ENCODE assay signal across 15 mouse cellular contexts in genomic region chr9:22754081-22754672, GRCm38 (mm10).
"Had no signal": no experiment of that assay in that cellular context is flagged by ENCODE, and none has a peak within 500 bp of the region (broad histone marks: within the 10 kb centered on the region; RNA-seq: fewer than 3 reads in every experiment).

No protein-coding gene starts in this region.

- H3K4me2 ChIP-seq: liver, embryonic 13.5 days; midbrain, embryonic 11.5 days; stomach, embryonic 15.5 days had no signal

- H3K9me3 ChIP-seq: liver, embryonic 13.5 days; megakaryocyte, embryonic 14.5 days; stomach, embryonic 15.5 days had no signal

- H3K4me1 ChIP-seq: liver, embryonic 13.5 days; megakaryocyte, embryonic 14.5 days; stomach, embryonic 15.5 days had no signal

- H3K4me3 ChIP-seq: layer of hippocampus, adult 2 months; liver, embryonic 13.5 days; megakaryocyte, embryonic 14.5 days; stomach, embryonic 15.5 days had no signal

- H3K27ac ChIP-seq: kidney, postnatal 0 days; layer of hippocampus, adult 2 months; liver, embryonic 13.5 days; stomach, embryonic 15.5 days had no signal

- H3K9ac ChIP-seq: liver, embryonic 13.5 days; stomach, embryonic 15.5 days had no signal

- H3K27me3 ChIP-seq: stomach, embryonic 15.5 days had no signal

- H3K36me3 ChIP-seq: liver, embryonic 13.5 days; stomach, embryonic 15.5 days had no signal

- DNase-seq: kidney, adult 2 months; kidney, postnatal 25 days; layer of hippocampus, adult 9-11 months; liver, embryonic 13.5 days; lung, adult 2 months; lung, postnatal 36 days; midbrain, embryonic 14.5 days; right cerebral cortex, postnatal 25 days; spleen, adult 18-20 months; thymus, postnatal 25 days had no signal
